ENCODE assay signal across 11 mouse cellular contexts in the genomic region with DNA sequence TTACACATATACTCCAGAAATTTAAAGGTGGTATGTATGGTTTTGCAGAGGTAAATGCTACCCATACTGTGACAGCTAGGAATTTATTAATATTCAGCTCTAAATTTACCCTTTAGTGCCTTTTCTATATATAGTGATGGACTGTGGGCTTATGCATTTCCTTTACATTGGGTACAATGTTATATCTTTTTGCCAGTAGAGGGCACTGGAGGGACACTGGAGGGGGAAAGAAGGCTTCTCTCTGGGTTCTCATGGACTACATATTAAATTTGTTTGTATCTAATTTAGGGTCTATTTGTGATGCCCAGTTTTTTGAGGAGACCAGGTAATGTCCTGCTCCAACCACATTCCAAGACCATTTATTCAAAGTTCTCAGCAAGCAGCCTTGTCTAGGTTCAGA.
DNase-seq lines count a peak whose midpoint lies in the region; ATAC-seq and TF ChIP-seq lines count a peak whose summit lies in the region.
"Had no signal": no experiment of that assay in that cellular context is flagged by ENCODE, and none has a peak within 500 bp of the region (broad histone marks: within the 10 kb centered on the region; RNA-seq: fewer than 3 reads in every experiment).

No protein-coding gene starts in this region.

- H3K9me3 ChIP-seq in kidney, embryonic 14.5 days (ENCODE audit: control insufficient read depth, low read length), result no peaks in the 10 kb centered on the region
- H3K9me3 ChIP-seq in CH12.LX (replicated peaks; ENCODE audit: low read length), result no peaks in the 10 kb centered on the region
- H3K9me3 ChIP-seq: embryonic facial prominence, embryonic 12.5 days; limb, embryonic 12.5 days had no signal

- dilution Hi-C loops in CH12.LX (cut with MboI; ENCODE audit: extremely low pct_ligation_motif_present, extremely low pct_unique_long_range_greater_than_20kb, low sequenced_read_pairs), result no loop called here

- peak; percentile 55 for TF ChIP-seq RAD21 in CH12.LX (IDR thresholded peaks at IDR 0.05; ENCODE audit: low read depth, low read length)

- H3K4me2 ChIP-seq in kidney, embryonic 14.5 days (replicated peaks; ENCODE audit: low read depth, low read length), result no peak overlapping the region
- H3K4me2 ChIP-seq in CH12.LX (ENCODE audit: insufficient read depth, low read depth, poor library complexity, severe bottlenecking), result no peak overlapping the region
- H3K4me2 ChIP-seq: embryonic facial prominence, embryonic 12.5 days; limb, embryonic 12.5 days had no signal

- peak; percentile 2 for DNase-seq in kidney, adult 2 months
- DNase-seq in CH12.LX (ENCODE audit: extremely low read depth) (peak; percentile 24), MN1 (ENCODE audit: low spot score) (peak; percentile 18)
- no peak for DNase-seq in right cerebral cortex, adult 18-20 months
- no peak for DNase-seq in left cerebral cortex, adult 9 months (ENCODE audit: low spot score in 2 of 2)
- no peak for DNase-seq in spleen, postnatal 36 days (ENCODE audit: low spot score in 2 of 2)
- DNase-seq: kidney, adult 11 months had no signal

- H3K79me2 ChIP-seq in CH12.LX (replicated peaks; ENCODE audit: control insufficient read depth, extremely low read depth, insufficient read depth, poor library complexity, severe bottlenecking), result no peaks in the 10 kb centered on the region

- H3K4me3 ChIP-seq in kidney, adult 2 months (ENCODE audit: insufficient read depth, low read depth, low read length), result no peak overlapping the region
- no peak overlapping the region for H3K4me3 ChIP-seq in kidney, embryonic 14.5 days (ENCODE audit: low read length)
- no peak overlapping the region for H3K4me3 ChIP-seq in CH12.LX (replicated peaks in 1 of 3; ENCODE audit: low read depth in 2 of 3, low read length in 2 of 3, poor library complexity in 1 of 3)
- H3K4me3 ChIP-seq: embryonic facial prominence, embryonic 12.5 days; limb, embryonic 12.5 days had no signal

- H3K36me3 ChIP-seq in kidney, adult 2 months (ENCODE audit: control insufficient read depth, insufficient read depth, low read length), result no peaks in the 10 kb centered on the region
- H3K36me3 ChIP-seq in kidney, embryonic 14.5 days (ENCODE audit: control insufficient read depth, insufficient read depth, low read length), result no peaks in the 10 kb centered on the region
- H3K36me3 ChIP-seq in CH12.LX (replicated peaks in 1 of 2; ENCODE audit: control insufficient read depth in 1 of 2, insufficient read depth in 1 of 2, low read length in 1 of 2), result no peaks in the 10 kb centered on the region
- H3K36me3 ChIP-seq: embryonic facial prominence, embryonic 12.5 days; limb, embryonic 12.5 days had no signal

- TF ChIP-seq CTCF in kidney, adult 2 months (conservative IDR thresholded peaks at IDR 0.05; ENCODE audit: insufficient read depth, insufficient read length, low read depth, low read length), result no peak
- peak; percentile 20 to 57; a peak in 3 of 4 replicates for TF ChIP-seq CTCF in CH12.LX (conservative IDR thresholded peaks at IDR 0.05 in 1 of 2, IDR thresholded peaks at IDR 0.05 in 1 of 2; ENCODE audit: low read depth in 2 of 2, low read length in 2 of 2)

- no peak overlapping the region for H3K9ac ChIP-seq in kidney, embryonic 14.5 days (ENCODE audit: low read depth, low read length)
- H3K9ac ChIP-seq in CH12.LX (ENCODE audit: insufficient read depth, low read depth), result no peak overlapping the region
- H3K9ac ChIP-seq: embryonic facial prominence, embryonic 12.5 days; limb, embryonic 12.5 days had no signal

- no peak for ATAC-seq in kidney, embryonic 14.5 days (ENCODE audit: low FRiP score, low TSS enrichment)
- peak; percentile 79 for ATAC-seq in granulocyte monocyte progenitor cell, adult 5-6 weeks (replicated peaks; ENCODE audit: poor library complexity, severe bottlenecking)

- no peak for TF ChIP-seq POLR2A in kidney, adult 2 months (IDR thresholded peaks at IDR 0.05; ENCODE audit: low read depth, low read length)
- TF ChIP-seq POLR2A in CH12.LX (IDR thresholded peaks at IDR 0.05; ENCODE audit: low read depth, low read length), result no peak

- TF ChIP-seq EP300 in CH12.LX (IDR thresholded peaks at IDR 0.05; ENCODE audit: low read length), result no peak

- in situ Hi-C loops in CH12.LX (cut with MboI; ENCODE audit: low pct_ligation_motif_present, low pct_unique_long_range_greater_than_20kb, low sequenced_read_pairs), result no loop called here

- H3K27me3 ChIP-seq in kidney, adult 2 months (replicated peaks; ENCODE audit: control insufficient read depth, insufficient read depth, low read length), result no peaks in the 10 kb centered on the region
- H3K27me3 ChIP-seq in kidney, embryonic 14.5 days (ENCODE audit: control insufficient read depth, insufficient read depth, low read length), result no peaks in the 10 kb centered on the region
- H3K27me3 ChIP-seq in CH12.LX (replicated peaks), result no peaks in the 10 kb centered on the region
- H3K27me3 ChIP-seq: embryonic facial prominence, embryonic 12.5 days; limb, embryonic 12.5 days had no signal

- no peak overlapping the region for H3K27ac ChIP-seq in kidney, adult 2 months (ENCODE audit: insufficient read depth, low read depth, low read length)
- H3K27ac ChIP-seq in kidney, embryonic 14.5 days (ENCODE audit: low read depth, low read length), result no peak overlapping the region
- no peak overlapping the region for H3K27ac ChIP-seq in CH12.LX (ENCODE audit: insufficient read depth, low read depth)
- H3K27ac ChIP-seq: embryonic facial prominence, embryonic 12.5 days; limb, embryonic 12.5 days had no signal

- no peaks in the 10 kb centered on the region for H3K4me1 ChIP-seq in kidney, adult 2 months (ENCODE audit: control insufficient read depth, insufficient read depth, low read length)
- H3K4me1 ChIP-seq in kidney, embryonic 14.5 days (ENCODE audit: control insufficient read depth, insufficient read depth, low read length), result no peaks in the 10 kb centered on the region
- H3K4me1 ChIP-seq in CH12.LX (ENCODE audit: control insufficient read depth in 1 of 2, insufficient read depth in 2 of 2), result no peaks in the 10 kb centered on the region
- H3K4me1 ChIP-seq: embryonic facial prominence, embryonic 12.5 days; limb, embryonic 12.5 days had no signal

TF ChIP-seq in CH12.LX, 34 proteins besides CTCF, POLR2A, EP300 and RAD21:
- peak; percentile 44 for TF ChIP-seq SMC3 (IDR thresholded peaks at IDR 0.05; ENCODE audit: low read depth, low read length)
- TF ChIP-seq ETS1 (conservative IDR thresholded peaks at IDR 0.05; ENCODE audit: low read depth, low read length), result no peak
- no peak for TF ChIP-seq GABPA (IDR thresholded peaks at IDR 0.05; ENCODE audit: insufficient replicate concordance, low read depth, low read length)

Comparison
In these comparisons a context has a peak if more than half of its experiments do, and no peak if none do; other contexts are left out.
1. DNase-seq: peak in kidney, adult 2 months (single experiment), CH12.LX (single experiment) and MN1 (single experiment); none in right cerebral cortex, adult 18-20 months (single experiment), left cerebral cortex, adult 9 months (0 of 2) and spleen, postnatal 36 days (0 of 2).